Mouse (Mus musculus) embryo, embryonic 11 days (tissue): ENCODE measurements around the gene Tmem56.

Source experiments
- DNase-seq: peaks from one replicate; pipeline ENCODE4 v3.0.0-alpha.2; 2015

Gene Tmem56

DNA sequence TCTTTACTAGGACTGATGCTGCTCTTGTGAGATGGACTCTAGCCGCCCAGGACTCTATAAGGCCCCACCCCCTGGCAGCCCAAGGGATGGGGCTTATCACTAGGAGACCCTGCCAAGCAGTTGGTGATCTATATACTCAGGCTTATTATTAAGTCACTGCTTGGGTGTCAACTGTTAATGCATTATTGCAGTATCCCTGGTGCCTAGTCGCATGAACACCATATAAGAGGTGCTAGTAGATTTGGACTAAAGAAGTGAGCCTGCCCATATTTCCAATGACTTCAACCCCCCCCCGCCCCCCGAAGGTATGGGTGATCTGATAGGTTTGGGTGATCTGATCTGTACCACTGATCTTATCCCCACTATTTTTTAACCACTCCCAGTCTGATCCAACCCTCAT lies at the start of gene Tmem56:
Tmem56 (minus strand) TSS at position 101 of the 400 bp plus-strand sequence.
- no peak for DNase-seq

DNA sequence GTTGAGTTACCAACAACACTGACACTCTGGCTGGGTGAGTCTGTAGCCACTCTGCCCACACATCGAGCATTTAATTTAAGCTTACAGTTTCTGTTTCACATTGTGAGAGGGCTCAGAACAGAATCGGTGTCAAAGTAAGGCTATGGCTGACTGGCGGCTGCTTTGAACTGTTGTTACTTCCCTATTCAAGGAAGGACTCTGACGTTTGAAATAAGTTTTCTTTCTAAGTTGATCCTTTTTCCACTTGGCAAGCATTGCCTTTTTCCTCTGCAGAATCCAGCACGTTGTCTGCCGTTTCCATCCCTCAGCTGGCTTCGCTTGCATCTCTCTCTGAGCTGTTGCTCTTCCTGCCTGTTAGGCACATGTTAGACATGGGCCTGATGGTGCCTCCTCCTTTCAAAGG lies 47.3 kb upstream of the Tmem56 start:
- no peak for DNase-seq

DNA sequence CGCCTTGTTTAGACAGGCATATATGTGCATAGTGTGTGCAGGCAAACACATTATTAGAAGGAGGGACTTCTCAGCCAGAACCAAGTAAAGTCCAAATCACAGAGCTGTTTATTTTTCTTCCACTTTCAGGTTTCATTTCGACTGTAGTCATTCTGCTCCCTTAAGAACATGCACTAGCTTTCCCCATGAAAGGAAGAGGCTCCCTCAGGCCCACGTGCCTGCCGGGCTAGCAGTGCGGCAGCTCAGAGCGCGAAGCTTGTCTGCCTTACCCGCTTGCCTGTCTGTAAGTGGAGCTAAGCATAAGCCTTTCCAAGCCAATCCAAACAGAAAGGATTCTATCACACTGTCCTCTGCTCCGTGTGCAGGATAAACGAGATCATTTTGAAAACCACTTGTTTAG lies 46.7 kb upstream of the Tmem56 start:
- DNase-seq, result no peak

DNA sequence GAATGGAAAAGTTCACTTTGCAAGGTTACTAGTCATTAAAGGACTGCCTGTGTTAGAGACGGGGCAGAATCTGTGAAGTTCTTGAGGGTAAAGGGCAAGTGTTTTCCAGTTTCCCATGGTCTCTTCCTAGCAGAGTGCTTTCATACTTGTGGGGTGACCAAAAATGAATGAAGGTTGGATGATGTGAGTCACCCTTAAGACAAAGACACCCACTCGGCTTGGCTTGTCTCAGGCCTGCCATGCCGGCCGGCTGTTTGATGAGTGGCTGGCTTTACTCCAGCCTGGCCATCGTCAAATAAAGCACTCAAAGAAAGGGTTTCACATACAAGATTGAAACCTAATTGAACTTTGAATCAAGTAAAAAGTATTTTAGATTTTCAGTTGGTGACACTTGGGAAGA lies 44.5 kb upstream of the Tmem56 start:
- DNase-seq, result no peak

DNA sequence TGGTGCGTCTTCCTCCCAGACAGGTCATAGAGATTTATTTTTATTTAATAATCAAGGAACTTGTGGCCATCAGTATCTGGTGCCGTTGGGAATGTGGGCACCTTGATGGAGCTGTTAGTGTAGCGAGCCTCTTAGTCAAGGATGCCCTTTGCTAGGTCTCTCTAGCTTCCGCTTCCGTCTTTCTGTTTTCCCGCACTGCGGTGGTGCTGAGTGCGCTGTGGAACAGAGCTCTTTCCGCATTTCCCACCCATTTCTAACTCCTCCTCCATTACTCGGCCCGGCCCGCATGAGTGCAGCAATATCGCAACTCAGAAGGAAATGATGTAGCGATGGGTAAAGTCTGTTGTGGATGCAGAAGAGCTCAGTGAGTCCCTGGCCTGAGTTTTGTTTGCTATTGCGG lies 40.5 kb upstream of the Tmem56 start:
- no peak for DNase-seq

DNA sequence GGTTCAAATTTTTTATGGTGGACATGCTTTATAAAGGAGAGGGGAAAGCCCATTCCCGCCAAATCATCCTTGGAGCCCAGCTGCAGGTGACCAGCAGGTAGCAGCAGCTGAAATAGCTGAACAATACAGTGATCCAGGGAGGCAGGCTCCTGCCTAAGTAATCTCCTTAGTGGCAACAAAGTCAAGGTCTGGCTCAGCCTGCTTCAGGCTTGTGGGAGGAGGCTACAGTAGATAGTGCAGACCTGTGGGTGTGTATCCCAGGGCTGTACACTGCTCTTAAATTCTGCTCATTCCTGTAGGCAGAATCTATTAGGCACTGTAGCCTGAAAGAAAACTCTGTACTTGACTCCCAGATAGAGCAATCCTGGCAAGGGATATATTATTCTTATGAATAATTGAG lies 38.0 kb upstream of the Tmem56 start:
- DNase-seq, result no peak

DNA sequence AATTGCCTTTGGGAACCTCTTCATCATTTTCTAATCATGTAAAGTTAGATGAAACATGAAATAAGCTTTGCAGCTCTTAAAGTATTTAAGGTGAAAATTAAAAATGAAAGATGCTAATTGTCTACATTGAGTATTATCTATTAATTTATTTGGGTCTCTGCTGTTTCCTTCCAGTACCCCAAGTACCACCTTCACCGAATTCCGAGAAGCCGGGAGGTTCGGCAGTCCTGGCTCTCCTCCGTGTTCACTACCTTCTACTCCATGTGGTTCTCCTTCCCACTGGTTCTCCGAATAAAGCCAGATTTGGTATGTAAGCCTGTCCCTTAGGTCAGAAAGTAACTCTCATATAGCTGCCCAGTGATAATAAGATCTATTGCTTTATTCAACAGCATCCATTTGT lies 37.0 kb upstream of the Tmem56 start:
- no peak for DNase-seq

DNA sequence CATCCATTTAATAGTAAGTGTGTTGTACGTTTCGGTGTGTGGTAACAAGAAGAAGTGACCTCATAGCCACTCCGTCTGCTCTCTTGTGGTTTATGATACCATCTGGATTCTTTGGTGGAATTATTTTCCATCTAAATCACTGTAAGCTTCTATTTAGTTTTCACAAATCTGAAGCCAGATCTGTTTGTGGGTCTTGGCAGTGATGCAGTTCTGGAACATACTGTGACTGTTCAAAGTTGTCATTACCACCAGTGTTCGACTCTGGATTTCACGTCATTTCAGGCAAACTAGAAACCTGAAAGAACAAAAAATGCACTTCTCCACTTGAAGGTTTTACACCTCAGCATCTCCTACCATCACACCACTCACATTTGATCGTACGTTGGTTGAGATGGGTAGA lies 32.6 kb upstream of the Tmem56 start:
- DNase-seq, result no peak

DNA sequence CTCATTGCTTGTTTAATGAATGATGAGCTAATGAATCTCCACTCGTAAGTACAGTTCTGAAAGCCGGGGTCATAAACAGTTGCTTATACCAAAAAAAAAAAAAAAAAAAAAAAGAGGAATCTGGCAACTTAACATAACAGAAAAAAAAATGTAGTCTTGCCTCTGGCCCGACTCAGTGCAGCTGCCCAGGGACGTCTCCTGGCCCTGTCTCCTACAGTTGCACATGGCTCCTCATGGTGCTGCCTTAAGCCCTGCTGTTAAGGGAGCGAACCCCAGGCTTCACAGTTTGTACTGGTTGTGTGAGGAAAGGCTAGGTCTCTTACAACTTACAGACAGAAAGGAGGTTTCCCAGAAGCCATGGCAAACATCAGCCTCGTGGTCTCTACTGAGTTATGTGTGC lies 31.3 kb upstream of the Tmem56 start:
- no peak for DNase-seq

DNA sequence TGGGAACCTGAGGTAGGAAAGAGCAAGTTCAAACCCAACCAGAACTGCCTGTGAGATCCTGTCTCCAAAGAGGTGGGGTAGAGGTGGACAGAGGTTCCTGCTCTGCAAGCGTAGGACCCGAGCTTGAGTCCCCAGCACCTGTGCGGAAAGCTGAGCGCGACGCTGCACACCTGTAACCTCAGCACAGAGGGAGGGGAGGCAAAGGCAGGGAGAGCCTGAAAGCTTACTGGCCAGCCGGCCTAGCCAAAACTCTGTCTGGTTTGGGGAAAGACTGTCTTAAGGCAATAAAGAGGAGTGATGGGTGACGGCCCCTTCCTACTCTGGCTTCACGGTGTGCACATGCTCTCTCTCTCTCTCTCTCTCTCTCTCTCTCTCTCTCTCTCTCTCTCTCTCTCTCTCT lies 30.1 kb upstream of the Tmem56 start:
- no peak for DNase-seq

DNA sequence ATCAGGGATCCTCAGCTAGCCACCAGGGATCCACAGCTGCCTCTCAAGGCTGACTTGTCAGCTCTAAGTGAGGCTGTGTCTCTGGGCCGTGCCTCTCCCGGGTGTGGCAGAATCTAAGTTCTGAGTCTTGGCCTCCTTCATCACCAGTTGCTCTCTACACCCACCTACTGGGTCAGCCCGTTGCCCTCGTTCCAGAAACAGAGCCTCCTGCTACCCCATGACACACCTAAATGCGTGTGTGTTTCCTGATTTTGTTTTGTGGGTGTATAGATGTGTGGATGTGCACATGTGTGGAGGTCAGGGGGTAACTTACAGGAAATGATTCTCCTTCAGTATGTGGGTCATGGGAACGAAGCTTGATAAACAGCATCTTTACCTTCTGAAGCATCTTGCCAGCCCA lies 29.5 kb upstream of the Tmem56 start:
- DNase-seq, result no peak

DNA sequence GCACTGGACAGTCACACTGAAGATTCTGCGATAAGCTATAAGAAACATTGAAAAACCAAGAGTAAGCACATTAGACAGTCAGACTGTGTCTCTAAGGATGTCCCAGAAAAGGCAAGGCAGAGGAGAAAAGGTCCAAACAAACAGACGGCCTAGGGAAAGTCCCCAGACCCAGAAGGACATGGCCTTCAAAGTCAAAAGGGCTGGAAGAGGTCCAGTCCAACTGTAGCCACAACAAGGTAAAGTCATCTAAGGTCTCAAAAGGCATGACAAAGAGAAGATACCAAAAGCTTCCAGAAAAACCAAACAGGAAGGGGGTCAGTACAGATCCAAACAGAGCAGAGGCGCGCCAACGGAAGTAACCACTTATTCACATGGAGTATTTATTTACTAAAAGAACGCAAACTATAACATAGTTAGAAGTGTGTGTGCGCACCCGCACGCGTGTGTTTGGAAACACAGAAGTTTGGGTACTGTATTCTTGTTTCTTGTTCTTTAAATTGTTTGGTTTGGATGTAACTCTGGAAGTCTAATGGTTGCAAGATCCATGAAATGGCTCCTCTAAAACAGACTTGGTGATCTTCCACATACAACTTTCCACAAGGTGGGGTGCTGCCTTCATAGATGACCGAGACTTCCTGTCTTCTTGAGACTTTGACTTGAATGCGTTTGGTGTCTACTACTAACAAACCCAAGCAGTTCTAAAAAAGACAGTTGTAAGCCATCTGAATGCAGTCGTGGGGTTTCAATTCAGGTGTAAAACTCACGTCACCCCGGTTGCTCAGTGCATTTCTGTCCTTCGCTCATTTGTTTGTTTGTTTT lies 27.2 kb upstream of the Tmem56 start:
- DNase-seq, result peak; percentile 26

DNA sequence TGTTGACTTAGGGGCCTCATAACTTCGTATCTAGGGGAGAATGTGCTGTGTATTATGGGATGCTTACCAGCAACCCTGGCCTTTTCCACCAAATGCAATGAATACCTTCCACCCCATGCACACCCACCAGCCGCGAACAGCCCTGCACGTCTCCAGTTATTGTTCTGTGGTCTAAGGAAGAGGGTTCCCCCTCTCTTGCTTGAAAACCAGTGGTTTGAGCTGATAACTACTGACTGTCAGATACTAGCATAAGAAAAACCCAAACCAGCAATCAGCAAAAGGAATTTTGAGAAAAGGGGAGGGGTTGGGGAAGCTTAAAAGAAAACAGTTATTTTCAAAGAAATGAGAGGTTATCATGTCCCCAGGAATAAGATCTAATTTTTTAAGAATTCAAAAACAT lies 26.5 kb upstream of the Tmem56 start:
- no peak for DNase-seq

DNA sequence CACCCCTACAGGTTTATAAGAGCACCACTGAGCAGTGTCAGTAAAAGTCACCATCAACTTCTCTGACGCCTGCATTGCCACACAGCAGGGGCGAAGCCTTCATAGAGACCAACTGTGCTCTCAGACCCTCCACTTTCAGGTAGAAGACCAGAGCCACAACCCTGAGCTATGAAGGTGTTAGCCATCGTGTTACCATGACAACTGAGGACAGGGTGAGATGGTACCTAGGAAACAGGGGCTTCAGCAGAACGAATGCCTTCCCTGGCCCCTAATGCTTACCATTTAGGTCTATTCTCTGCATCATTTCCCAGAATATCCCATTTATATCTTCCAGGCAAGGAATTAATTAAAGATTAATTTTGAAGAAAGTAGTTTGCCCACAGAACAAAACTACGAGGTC lies 26.0 kb upstream of the Tmem56 start:
- DNase-seq, result no peak

DNA sequence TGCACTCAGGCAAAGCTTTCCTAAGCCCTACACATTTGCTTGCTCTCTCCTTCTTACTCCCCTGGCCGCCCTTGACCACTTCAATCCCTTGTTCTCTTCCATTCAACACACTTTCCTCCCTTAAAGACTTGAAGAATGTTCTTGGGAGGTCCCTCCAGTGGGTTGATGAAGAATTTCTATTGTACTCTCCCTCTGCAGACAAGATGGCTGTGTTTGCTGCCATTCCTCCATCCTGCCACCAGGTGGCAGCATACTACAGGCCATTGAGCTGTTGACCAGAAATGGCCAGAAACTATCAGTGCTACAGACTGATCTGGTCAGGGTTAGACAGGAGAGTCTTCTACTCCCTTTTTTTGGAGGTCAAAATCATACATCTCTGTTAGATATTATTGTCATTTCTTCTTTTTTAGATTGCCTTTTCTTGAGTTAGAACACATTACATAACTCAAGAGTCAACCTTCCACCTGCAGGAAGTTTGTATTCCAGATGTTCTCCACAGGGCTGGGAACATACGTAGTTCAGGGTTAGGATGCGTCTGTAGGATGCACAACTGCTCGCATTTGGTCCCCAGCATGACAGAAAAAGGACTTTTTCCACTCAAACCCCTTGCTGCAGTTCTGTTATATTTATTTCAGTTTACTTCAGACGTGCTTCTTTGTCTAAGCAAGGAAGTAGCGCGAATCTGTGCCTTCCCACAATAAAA lies 24.8 kb upstream of the Tmem56 start:
- DNase-seq, result peak; percentile 82

DNA sequence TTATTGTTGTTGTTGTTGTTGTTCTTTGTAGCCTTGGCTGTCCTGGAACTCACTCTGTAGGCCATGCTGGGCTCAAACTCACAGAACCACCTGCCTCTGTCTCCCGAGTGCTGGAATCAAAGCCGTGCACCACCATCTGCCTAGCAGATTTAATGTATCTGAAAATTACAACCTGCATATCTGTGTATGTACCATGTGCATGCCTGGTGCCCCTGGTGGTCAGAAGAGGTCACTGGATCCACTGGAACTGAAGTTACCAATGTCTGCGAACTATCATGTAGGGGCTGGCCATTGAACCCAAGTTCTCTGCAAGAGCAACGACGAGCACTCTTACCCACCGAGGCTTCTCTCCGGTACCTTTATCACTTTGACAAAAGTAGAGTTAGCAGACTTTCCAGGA lies 23.7 kb upstream of the Tmem56 start:
- DNase-seq, result no peak

DNA sequence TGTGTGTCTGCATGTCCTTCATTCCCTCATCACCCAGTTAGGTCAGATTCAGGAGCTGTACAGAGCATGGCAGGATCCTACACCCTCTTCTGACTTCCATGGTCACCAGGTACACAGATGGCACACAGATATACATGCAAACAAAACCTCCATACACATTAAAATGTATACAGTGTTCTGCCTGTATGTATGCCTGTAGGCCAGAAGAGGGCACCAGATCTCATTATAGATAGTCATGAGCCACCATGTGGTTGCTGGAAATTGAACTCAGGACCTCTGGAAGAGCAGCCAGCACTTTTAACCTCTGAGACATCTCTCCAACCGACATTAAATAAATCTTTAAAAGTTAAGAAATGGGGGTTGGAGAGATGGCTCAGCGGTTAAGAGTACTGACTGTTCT lies 11.3 kb upstream of the Tmem56 start:
- DNase-seq, result no peak

DNA sequence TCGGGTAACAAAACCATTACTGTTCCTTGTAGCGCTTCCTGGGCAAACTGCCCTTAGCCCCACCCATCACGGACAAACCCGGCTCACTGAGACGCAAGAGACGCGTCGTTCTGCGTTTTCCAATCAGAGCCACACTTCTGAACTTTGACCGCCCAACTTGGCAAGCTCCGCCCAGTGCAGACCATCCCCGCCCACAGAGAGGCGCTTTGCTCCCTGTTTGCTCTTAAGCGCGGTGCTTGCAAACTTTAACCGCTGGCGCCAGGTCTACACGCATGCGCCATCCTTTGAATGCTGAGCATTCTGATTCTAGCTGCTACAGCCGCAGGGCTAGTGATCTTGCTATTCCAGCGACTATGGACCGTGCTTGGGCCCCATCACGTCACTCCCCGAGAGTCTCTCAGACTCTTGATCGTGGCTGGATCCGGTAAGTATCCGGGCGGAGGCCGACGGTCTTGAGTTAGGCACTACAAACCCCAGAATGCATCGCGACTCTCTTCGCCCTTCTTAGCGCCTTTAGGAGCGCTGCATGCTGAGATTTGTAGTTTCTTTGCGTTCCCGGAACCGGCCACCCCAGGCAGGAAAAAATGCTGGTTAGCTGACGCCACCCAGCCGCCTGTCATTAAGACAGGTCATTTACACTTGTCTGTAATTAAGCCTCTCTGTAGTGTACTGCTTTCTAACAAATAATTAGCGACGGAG lies 8.8 kb upstream of the Tmem56 start, which contains the start of gene Alg14:
Alg14 (plus strand) TSS at position 214 of the 699 bp plus-strand sequence.
- DNase-seq, result peak; percentile 98

DNA sequence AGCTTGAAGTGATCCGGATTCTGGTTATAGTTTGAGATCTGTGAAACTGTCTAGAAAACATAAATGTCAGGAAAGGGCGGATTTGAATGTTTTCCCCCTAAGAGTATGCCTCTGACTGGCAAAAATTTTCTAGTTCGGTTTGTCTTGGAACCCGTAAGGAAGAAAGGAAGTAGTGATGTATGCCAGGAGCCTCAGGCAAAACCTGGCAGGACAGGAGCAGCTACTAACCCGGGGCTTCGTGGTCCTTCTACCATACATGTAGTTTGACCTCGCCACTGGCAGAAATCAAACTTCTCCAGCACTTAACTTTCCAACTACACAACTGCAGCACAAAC lies 8.3 kb upstream of the Tmem56 start:
- DNase-seq, result no peak

DNA sequence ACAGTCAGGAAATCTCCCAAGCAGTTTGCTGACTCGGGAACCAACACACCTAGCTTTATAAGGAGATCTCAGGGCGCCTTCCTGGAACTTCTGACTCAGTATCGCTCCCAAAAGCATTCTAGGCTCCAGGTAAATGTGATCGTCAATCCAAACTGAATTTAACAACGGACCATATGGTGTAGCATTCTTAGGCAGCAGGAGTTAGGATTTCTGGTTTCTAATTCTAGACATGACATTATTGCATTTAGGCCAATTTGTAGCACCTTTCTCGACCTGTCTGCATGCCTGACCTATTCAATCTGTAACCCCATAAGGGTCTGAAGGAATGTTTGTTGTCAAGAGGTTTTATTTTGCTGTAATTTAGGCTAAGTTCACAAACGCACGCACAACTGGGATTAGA lies 7.8 kb upstream of the Tmem56 start:
- DNase-seq, result no peak

DNA sequence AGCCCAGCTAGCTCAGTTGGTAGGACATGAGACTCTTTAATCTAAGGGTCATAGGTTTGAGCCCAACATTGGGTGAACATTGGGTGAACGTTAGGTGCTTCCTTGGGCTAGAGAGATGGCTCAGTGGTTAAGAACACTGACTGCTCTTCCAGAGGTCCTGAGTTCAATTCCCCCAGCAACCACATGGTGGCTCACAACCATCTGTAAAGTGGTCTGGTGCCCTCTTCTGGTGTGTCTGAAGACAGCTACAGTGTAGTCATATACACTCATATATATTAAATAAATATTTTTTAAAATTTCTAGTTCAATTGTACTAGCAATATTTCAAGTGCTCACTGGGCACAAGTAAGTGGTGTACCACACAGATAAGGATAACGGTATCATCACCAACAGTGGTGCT lies 4.3 kb upstream of the Tmem56 start:
- no peak for DNase-seq

DNA sequence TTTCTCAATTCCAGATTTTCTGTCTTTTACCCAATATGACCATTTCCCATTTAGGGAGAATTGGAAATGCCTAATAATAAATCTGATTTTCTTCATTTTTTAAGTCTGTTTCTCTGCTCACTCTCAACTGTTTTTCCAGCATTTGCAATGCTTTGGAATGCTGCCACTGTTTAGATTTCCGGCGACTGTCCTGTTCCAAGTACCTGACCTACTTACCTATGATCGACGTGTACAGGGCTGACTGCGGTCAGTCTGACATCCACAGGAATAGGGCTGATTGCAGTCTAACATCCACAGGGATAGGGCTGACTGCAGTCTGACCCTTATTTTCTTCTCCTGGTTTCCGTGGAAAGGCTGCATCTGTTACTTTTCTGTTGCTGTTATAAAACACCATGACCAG lies 2.3 kb upstream of the Tmem56 start:
- DNase-seq, result no peak

DNA sequence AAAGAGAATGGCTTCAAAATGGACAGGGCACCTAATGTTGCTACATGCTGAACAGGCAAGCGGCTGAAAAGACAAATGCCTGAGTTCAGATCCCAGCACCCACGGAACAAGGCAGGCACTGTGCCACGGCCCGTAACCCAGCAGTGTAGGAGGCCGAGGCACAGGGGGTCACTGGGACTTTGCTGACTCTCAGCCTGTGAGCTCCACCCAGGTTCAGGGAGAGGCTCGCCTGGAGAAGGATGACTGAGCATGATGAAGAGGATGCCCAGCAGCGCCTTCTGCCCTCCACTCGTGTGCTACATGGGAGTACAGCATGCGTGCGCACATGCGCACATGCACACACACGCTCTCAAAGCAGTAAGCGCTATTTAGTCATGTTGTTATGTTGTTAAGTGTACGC lies 3.2 kb downstream of the Tmem56 start:
- no peak for DNase-seq

DNA sequence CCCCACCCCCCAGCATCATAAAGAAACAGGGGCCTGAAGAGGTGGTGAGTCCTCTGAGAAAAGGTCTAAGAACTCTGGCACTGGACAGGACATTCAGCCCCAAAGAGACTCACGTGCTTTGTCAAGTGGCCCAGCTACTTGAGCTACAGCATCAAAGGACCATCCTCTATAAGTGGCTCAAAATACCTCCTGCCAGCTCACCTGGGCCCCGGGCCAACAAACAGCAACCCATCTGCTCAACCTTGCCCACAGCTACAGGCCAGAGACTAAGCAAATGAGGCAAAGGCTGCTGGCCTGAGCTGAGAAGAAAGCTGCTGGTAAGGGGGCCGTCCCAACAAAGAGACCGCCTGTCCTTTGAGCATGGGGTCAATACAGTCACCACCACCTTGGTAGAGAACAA lies 5.3 kb downstream of the Tmem56 start:
- DNase-seq, result no peak
